Mouse (Mus musculus) embryonic facial prominence, embryonic 10.5 days (tissue): ENCODE measurements around the gene Ern1. TPM values are rescaled to one million over a fixed set of nuclear protein-coding genes. Genes with fewer than 3 reads are reported as not detected.

Source experiments
- polyA plus RNA-seq: library from polyadenylated mRNA; unstranded; fragments of >200 nt; fragmentation: Nextera tagmentation; extraction: Ambion mirVana; gene quantifications from 2 replicates; pipeline ENCODE4 v1.2.1, GENCODE M21; 2016

The Ern1 gene
- polyA plus RNA-seq, 1 experiment from 2014 or later = 5.5 TPM

Other genes with a start within 250 kb of the Ern1 start
- 85.3 and 92.0 TPM in 2 replicates for gene Ftsj3, start 231.8 kb downstream of the Ern1 start, polyA plus RNA-seq
- 419 and 430 TPM in 2 replicates for gene Psmc5, start 231.7 kb downstream of the Ern1 start, polyA plus RNA-seq
- 35.9 and 37.1 TPM in 2 replicates for gene Smarcd2, start 214.9 kb downstream of the Ern1 start, polyA plus RNA-seq
- 0.21 and 0.28 TPM in 2 replicates for gene Tcam1, start 211.2 kb downstream of the Ern1 start, polyA plus RNA-seq
- not detected in 2 replicates for gene Gh, start 186.0 kb downstream of the Ern1 start, polyA plus RNA-seq
- 0.91 and 1.7 TPM in 2 replicates for gene Cd79b, start 173.1 kb downstream of the Ern1 start, polyA plus RNA-seq
- gene Scn4a, start 134.6 kb downstream of the Ern1 start, polyA plus RNA-seq = 0.04 and 0.10 TPM in 2 replicates
- gene Prr29, start 122.4 kb downstream of the Ern1 start, polyA plus RNA-seq = not detected in 2 replicates
- gene Icam2, start 99.8 kb downstream of the Ern1 start, polyA plus RNA-seq = 16.9 and 20.6 TPM in 2 replicates
- gene Tex2, start 125.6 kb upstream of the Ern1 start, polyA plus RNA-seq = 6.8 and 7.5 TPM in 2 replicates